Mouse (Mus musculus) bone marrow macrophage, adult 2 months (primary cell): Measurements from ENCODE around the gene Dysf. TPM values are rescaled to one million over a fixed set of nuclear protein-coding genes. Genes with fewer than 3 reads are reported as not detected.

ENCODE experiments used
- H3K27ac ChIP-seq: 2 replicates; pipeline ENCODE4 v1.5.1; 2012; ENCODE audit warnings: low read depth, low read length; ENCODE audit not compliant: insufficient read depth
- H3K4me1 ChIP-seq: 2 replicates; pipeline ENCODE4 v1.6.1; 2012; ENCODE audit warnings: low read length; ENCODE audit not compliant: control insufficient read depth, insufficient read depth
- H3K4me3 ChIP-seq: 2 replicates; pipeline ENCODE4 v1.5.1; 2012; ENCODE audit warnings: mild to moderate bottlenecking, low read length, moderate library complexity; ENCODE audit not compliant: insufficient read depth
- CTCF ChIP-seq: IDR thresholded peaks from 2 replicates; pipeline ENCODE4 v1.5.1; 2012; ENCODE audit warnings: low read depth, mild to moderate bottlenecking, low read length, moderate library complexity
- POLR2A ChIP-seq: IDR thresholded peaks from 2 replicates; pipeline ENCODE4 v1.6.1; 2012; ENCODE audit warnings: mild to moderate bottlenecking, low read depth, low read length, borderline replicate concordance
- polyA plus RNA-seq: library from polyadenylated mRNA; stranded (reverse); fragments of >200 nt; gene quantifications from 2 replicates; pipeline ENCODE4 v1.2.4, GENCODE M21; 2012; ENCODE audit not compliant: missing spikeins, insufficient read depth, insufficient read length

Gene Dysf
- polyA plus RNA-seq, 1 experiment = 0.11 TPM

DNA sequence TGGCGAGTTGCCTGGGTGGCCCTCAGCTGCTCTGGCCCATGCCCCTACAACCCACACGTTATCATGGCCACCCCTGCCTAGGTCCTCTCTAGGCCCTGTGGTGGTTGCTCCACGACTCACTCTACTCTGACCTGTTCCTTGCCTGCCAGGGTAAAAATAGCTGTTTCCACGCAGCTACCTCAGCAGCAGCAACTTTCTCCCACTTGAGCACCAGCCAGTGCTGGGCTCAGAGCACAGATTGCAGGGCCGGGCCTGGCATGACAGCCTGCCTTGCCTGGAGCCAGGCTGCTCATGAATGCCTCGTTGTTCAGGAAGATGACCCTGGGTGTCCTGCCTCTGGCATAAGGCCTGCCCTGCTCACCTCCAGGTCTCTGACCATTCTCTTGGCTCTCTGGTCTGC lies 217.2 kb downstream of the Dysf start:
- TF ChIP-seq POLR2A (no peak), CTCF (no peak)
- H3K27ac ChIP-seq = no peak overlapping the region
- H3K4me3 ChIP-seq = no peak overlapping the region
- H3K4me1 ChIP-seq = no peaks in the 10 kb centered on the region

- no peak overlapping the region for H3K4me3 ChIP-seq
- H3K27ac ChIP-seq = no peak overlapping the region
- TF ChIP-seq POLR2A (no peak), CTCF (no peak)
- no peaks in the 10 kb centered on the region for H3K4me1 ChIP-seq
Observed at GRCm38 (mm10) chr6:84228196-84228595, 219.8 kb downstream of the Dysf start.

DNA sequence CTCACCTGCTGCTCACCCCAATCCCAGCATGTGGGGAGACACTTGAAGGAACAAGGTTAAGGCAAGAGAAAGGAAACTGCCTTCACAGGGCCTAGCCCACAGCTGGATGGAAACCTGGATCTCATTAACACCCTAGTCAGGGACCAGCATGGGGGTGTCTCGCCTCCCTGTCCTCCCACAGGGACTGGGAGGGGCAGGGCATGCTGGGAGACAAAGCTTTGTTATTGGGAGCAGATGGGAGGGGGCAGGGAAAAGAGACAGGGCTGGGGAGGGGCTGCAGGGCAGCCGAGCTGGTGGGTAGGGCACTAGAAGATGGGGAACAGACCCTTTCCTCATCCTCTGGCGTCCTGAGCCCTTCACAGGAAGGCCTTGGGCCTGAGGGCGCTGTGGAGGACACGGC lies 220.4 kb downstream of the Dysf start:
- no peak overlapping the region for H3K4me3 ChIP-seq
- H3K4me1 ChIP-seq = no peaks in the 10 kb centered on the region
- TF ChIP-seq POLR2A = no peak
- no peak for TF ChIP-seq CTCF
- H3K27ac ChIP-seq = no peak overlapping the region

GRCm38 (mm10) chr6:84229739-84230138 lies 221.3 kb downstream of the Dysf start:
- no peak overlapping the region for H3K4me3 ChIP-seq
- no peak overlapping the region for H3K27ac ChIP-seq
- no peak for TF ChIP-seq POLR2A
- no peak for TF ChIP-seq CTCF
- no peaks in the 10 kb centered on the region for H3K4me1 ChIP-seq

DNA sequence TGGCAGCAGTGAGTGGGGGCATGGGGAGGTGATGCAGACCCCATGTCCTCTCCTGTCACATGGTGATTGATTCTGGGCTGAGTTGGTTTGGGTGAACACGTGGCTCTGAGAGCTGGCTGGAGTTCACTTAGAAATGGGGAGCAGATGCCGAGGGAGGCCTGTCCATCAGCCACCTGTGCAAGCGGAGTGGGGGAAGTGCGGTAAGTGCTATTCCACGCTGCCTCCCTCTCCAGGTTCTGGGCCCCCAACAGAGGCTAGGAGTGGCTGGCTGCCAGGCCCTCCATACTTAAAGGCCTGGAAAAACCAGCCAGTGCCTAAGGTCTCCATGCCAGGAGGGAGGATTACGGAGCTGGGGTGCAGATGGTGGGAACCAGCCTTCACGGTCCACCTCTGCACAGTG lies 222.7 kb downstream of the Dysf start:
- TF ChIP-seq CTCF = no peak
- TF ChIP-seq POLR2A = no peak
- Histone ChIP-seq H3K4me3 (no peak overlapping the region), H3K4me1 (no peaks in the 10 kb centered on the region), H3K27ac (no peak overlapping the region)

GRCm38 (mm10) chr6:84232063-84232760 lies 223.8 kb downstream of the Dysf start:
- H3K27ac ChIP-seq = no peak overlapping the region
- TF ChIP-seq CTCF (no peak), POLR2A (no peak)
- no peak overlapping the region for H3K4me3 ChIP-seq

GRCm38 (mm10) chr6:84233783-84234182 lies 225.4 kb downstream of the Dysf start:
- Histone ChIP-seq H3K27ac (no peak overlapping the region), H3K4me1 (no peaks in the 10 kb centered on the region), H3K4me3 (no peak overlapping the region)
- TF ChIP-seq CTCF = no peak
- no peak for TF ChIP-seq POLR2A

More at GRCm38 (mm10) chr6:84232063-84232760, 223.8 kb downstream of the Dysf start:
- H3K4me1 ChIP-seq = no peaks in the 10 kb centered on the region

- no peak overlapping the region for H3K27ac ChIP-seq
- TF ChIP-seq POLR2A (no peak), CTCF (no peak)
- no peak overlapping the region for H3K4me3 ChIP-seq
- H3K4me1 ChIP-seq = no peaks in the 10 kb centered on the region
Observed at GRCm38 (mm10) chr6:84235365-84235764, 227.0 kb downstream of the Dysf start.

DNA sequence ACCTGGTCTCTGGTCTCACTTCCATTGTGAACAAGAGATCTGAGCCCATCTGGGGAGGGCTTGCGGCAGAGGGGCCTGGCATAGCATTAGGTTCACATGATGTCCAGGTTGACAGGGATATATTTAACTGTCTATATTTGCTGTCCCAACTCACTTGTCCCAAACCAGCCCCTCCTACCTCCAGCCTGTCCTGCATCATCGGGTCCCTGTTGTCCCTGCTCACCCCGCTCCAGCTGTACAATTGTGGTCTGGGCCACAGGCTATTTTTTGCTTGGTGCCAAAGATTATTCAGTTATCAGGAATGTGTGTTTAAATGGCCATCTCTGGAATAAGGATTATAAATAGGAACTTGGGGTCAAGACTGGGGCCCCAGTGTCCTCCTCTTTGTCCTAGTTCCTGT lies 235.0 kb downstream of the Dysf start:
- TF ChIP-seq CTCF (no peak), POLR2A (no peak)
- H3K27ac ChIP-seq = no peak overlapping the region
- H3K4me3 ChIP-seq = no peak overlapping the region
- H3K4me1 ChIP-seq = no peaks in the 10 kb centered on the region

DNA sequence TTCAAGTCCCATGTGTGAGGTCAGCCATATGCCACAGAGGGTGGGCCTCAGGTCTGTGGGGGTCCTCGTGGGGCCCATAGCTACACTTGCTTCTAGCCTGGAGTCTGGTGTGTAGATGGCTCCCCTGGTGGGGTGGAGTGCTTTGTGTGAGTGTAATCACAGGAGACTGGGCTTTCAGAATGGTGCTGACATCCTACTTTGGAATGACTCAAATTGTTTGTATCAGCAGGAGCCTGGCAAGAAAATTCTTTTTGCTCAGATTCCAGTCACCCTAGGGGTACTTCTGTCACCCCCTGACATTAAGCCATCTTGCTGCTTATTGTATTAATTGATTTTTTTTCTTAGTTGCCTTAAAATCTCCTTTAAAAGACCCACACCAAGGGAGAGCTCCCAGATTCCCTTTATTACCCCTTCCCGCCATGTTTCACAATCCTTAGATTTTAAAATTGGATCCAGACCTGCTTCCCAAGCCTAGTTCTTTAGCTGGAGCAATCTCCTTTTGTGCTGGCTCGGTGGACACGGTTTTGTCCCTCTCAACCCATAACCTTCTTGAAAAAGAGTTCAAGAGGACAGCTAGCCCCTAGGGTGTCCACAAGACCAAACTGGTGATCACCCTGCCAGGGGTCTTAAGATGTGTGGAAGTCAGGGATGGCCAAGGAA lies 237.8 kb downstream of the Dysf start:
- Histone ChIP-seq H3K4me3 (no peak overlapping the region), H3K4me1 (no peaks in the 10 kb centered on the region), H3K27ac (no peak overlapping the region)
- TF ChIP-seq CTCF (no peak), POLR2A (no peak)

- TF ChIP-seq POLR2A (no peak), CTCF (no peak)
- H3K4me3 ChIP-seq = no peak overlapping the region
- no peaks in the 10 kb centered on the region for H3K4me1 ChIP-seq
- no peak overlapping the region for H3K27ac ChIP-seq
Observed at GRCm38 (mm10) chr6:84246979-84247378, 238.6 kb downstream of the Dysf start.

Other genes starting within 250 kb of the Dysf start
- gene Ankrd53, start 245.9 kb upstream of the Dysf start, polyA plus RNA-seq = not detected in 2 replicates
- 97.3 and 108 TPM in 2 replicates for gene Tex261, start 232.8 kb upstream of the Dysf start, polyA plus RNA-seq
- 122 and 125 TPM in 2 replicates for gene Nagk, start 213.6 kb upstream of the Dysf start, polyA plus RNA-seq
- 7.0 and 9.8 TPM in 2 replicates for gene Paip2b, start 176.8 kb upstream of the Dysf start, polyA plus RNA-seq
- gene Zfp638, start 141.5 kb upstream of the Dysf start, polyA plus RNA-seq = 70.3 and 82.0 TPM in 2 replicates